Mouse (Mus musculus): Measurements from ENCODE around the gene Mxi1.

GRCm38 (mm10) chr19:53407350-53407749 is 97.0 kb downstream of the Mxi1 start:
- TF ChIP-seq CTCF (IDR thresholded peaks at IDR 0.05) (no peak), EP300 (IDR thresholded peaks at IDR 0.05) (no peak)

Data from lung, postnatal 0 days (tissue).